Comparison of ENCODE assay signal across 12 mouse cellular contexts in genomic region chr2:29667109-29667508, GRCm38 (mm10). TPM values are rescaled to one million over a fixed set of nuclear protein-coding genes. Genes with fewer than 3 reads are reported as not detected.
DNase-seq lines count a peak whose midpoint lies in the region; ATAC-seq lines count a peak whose summit lies in the region.
"Had no signal": no experiment of that assay in that cellular context is flagged by ENCODE, and none has a peak within 500 bp of the region (broad histone marks: within the 10 kb centered on the region; RNA-seq: fewer than 3 reads in every experiment).

No protein-coding gene starts in this region.

- peak; percentile 29 to 39 for DNase-seq in cerebellum, adult 18-20 months
- no peak for DNase-seq in cerebellum, adult 11 months
- DNase-seq in heart, postnatal 25 days (ENCODE audit: low spot score), result no peak
- DNase-seq in midbrain, embryonic 10.5 days (ENCODE audit: low spot score), result no peak
- no peak for DNase-seq in midbrain, embryonic 14.5 days
- DNase-seq in thymus, postnatal 10 days (ENCODE audit: low spot score in 2 of 2), result no peak
- DNase-seq: right cerebral cortex, postnatal 25 days had no signal

- intact Hi-C loops in heart, postnatal 25 days (cut with DNase I), result no loop called here

- H3K9me3 ChIP-seq in heart, embryonic 12.5 days (replicated peaks), result no peaks in the 10 kb centered on the region
- H3K9me3 ChIP-seq in midbrain, embryonic 10.5 days (replicated peaks), result no peaks in the 10 kb centered on the region
- H3K9me3 ChIP-seq in midbrain, embryonic 14.5 days (ENCODE audit: control insufficient read depth, low read length), result no peaks in the 10 kb centered on the region
- H3K9me3 ChIP-seq: forebrain, embryonic 12.5 days; hindbrain, embryonic 15.5 days; midbrain, embryonic 15.5 days had no signal

- 80% methylated on average over 4 of the region's 4 CpGs for WGBS in heart, embryonic 12.5 days
- 89% methylated on average over 4 of the region's 4 CpGs for WGBS in midbrain, embryonic 10.5 days
- 78% methylated on average over 4 of the region's 4 CpGs for WGBS in midbrain, embryonic 14.5 days

- no peak overlapping the region for H3K4me3 ChIP-seq in heart, embryonic 12.5 days
- no peak overlapping the region for H3K4me3 ChIP-seq in midbrain, embryonic 10.5 days
- no peak overlapping the region for H3K4me3 ChIP-seq in midbrain, embryonic 14.5 days (replicated peaks; ENCODE audit: low read depth, low read length)
- H3K4me3 ChIP-seq: forebrain, embryonic 12.5 days; hindbrain, embryonic 15.5 days; midbrain, embryonic 15.5 days had no signal

- H3K4me2 ChIP-seq in heart, embryonic 12.5 days, result peak overlapping the region; percentile 44
- H3K4me2 ChIP-seq in midbrain, embryonic 14.5 days (ENCODE audit: low read length), result no peak overlapping the region
- H3K4me2 ChIP-seq: forebrain, embryonic 12.5 days; hindbrain, embryonic 15.5 days; midbrain, embryonic 15.5 days had no signal

- H3K36me3 ChIP-seq in heart, embryonic 12.5 days, result no peaks in the 10 kb centered on the region
- H3K36me3 ChIP-seq in midbrain, embryonic 10.5 days, result no peaks in the 10 kb centered on the region
- no peaks in the 10 kb centered on the region for H3K36me3 ChIP-seq in midbrain, embryonic 14.5 days (ENCODE audit: control insufficient read depth, insufficient read depth, low read length)
- H3K36me3 ChIP-seq: forebrain, embryonic 12.5 days; hindbrain, embryonic 15.5 days; midbrain, embryonic 15.5 days had no signal

- no peaks in the 10 kb centered on the region for H3K27me3 ChIP-seq in heart, embryonic 12.5 days (replicated peaks)
- H3K27me3 ChIP-seq in midbrain, embryonic 10.5 days (ENCODE audit: low read depth, poor library complexity, severe bottlenecking), result no peaks in the 10 kb centered on the region
- H3K27me3 ChIP-seq in midbrain, embryonic 14.5 days (ENCODE audit: control insufficient read depth, insufficient read depth, low read length), result no peaks in the 10 kb centered on the region
- H3K27me3 ChIP-seq: forebrain, embryonic 12.5 days; hindbrain, embryonic 15.5 days; midbrain, embryonic 15.5 days had no signal

- H3K27ac ChIP-seq in heart, embryonic 12.5 days (ENCODE audit: poor library complexity, severe bottlenecking), result 0 out of 2 replicates have a peak overlapping the region, but pooled peaks have one; percentile 10
- H3K27ac ChIP-seq in midbrain, embryonic 10.5 days (replicated peaks), result peak overlapping the region; percentile 14; the same call in 1 of the 2 replicates
- H3K27ac ChIP-seq in midbrain, embryonic 14.5 days (replicated peaks; ENCODE audit: low read depth, low read length), result no peak overlapping the region
- H3K27ac ChIP-seq: forebrain, embryonic 12.5 days; hindbrain, embryonic 15.5 days; macrophage; midbrain, embryonic 15.5 days had no signal

- no peak for ATAC-seq in heart, embryonic 12.5 days (ENCODE audit: insufficient number of reproducible peaks, low FRiP score)
- no peak for ATAC-seq in midbrain, embryonic 14.5 days (ENCODE audit: low FRiP score, low TSS enrichment)
- ATAC-seq: midbrain, embryonic 15.5 days had no signal

- H3K4me1 ChIP-seq in heart, embryonic 12.5 days (replicated peaks), result peaks cover 77% of the 10 kb centered on the region
- peaks cover 61% of the 10 kb centered on the region for H3K4me1 ChIP-seq in midbrain, embryonic 10.5 days
- peaks cover 20% of the 10 kb centered on the region for H3K4me1 ChIP-seq in midbrain, embryonic 14.5 days (ENCODE audit: control insufficient read depth, insufficient read depth, low read length)

- H3K9ac ChIP-seq in heart, embryonic 12.5 days, result no peak overlapping the region
- no peak overlapping the region for H3K9ac ChIP-seq in midbrain, embryonic 14.5 days (replicated peaks; ENCODE audit: low read length)
- H3K9ac ChIP-seq: forebrain, embryonic 12.5 days; hindbrain, embryonic 15.5 days; midbrain, embryonic 15.5 days had no signal

RNA-seq across cellular contexts. Expression of gene Rapgef1, which starts 47.6 kb away (rescaled TPM):
- polyA plus RNA-seq in heart, embryonic 12.5 days (2016; fragmentation: Nextera tagmentation; extraction: Ambion mirVana), result 13.2 and 14.5 TPM in 2 replicates
- 10 to 100 TPM; 85.1 to 94.1 TPM for total RNA-seq in heart, postnatal 25 days (2021)
- 14.4 and 15.4 TPM in 2 replicates for polyA plus RNA-seq in midbrain, embryonic 10.5 days (2016; fragmentation: Nextera tagmentation; extraction: Ambion mirVana)
- polyA plus RNA-seq in midbrain, embryonic 14.5 days (2014; fragmentation: Nextera tagmentation; extraction: Ambion mirVana), result 23.2 and 25.3 TPM in 2 replicates

Comparison
In these comparisons a context has a peak if more than half of its experiments do, and no peak if none do; other contexts are left out.
1. DNase-seq: peak in cerebellum, adult 18-20 months (2 of 2); none in cerebellum, adult 11 months (single experiment), heart, postnatal 25 days (single experiment), midbrain, embryonic 10.5 days (single experiment), midbrain, embryonic 14.5 days (single experiment) and thymus, postnatal 10 days (0 of 2).